Mouse (Mus musculus): ENCODE data around the gene Gmppb.
"Not testable (repeated sequence)": the region's sequence is repeated elsewhere in the genome, so short reads cannot be mapped to it uniquely, and the experiment has no call there.

Gene Gmppb

GRCm38 (mm10) chr9:108049016-108049455 lies at the start of gene Gmppb:
Gmppb (plus strand) TSS chr9:108049242.
- DNase-seq (ENCODE audit: low spot score in 2 of 2), result peak; percentile 95 to 97

GRCm38 (mm10) chr9:108001922-108002770 lies 46.9 kb upstream of the Gmppb start, which contains the start of gene Ip6k1:
Ip6k1 (plus strand) TSS chr9:108002501.
- peak; percentile 100 for DNase-seq (ENCODE audit: low spot score in 2 of 2)

GRCm38 (mm10) chr9:108002778-108003530 lies 46.1 kb upstream of the Gmppb start:
- peak in 1 of 2 experiments; percentile 36 for DNase-seq (ENCODE audit: low spot score in 2 of 2)

- no peak for DNase-seq (ENCODE audit: low spot score in 2 of 2)
These were observed 45.5 kb upstream of the Gmppb start for GRCm38 (mm10) chr9:108003531-108003890.

- no peak for DNase-seq (ENCODE audit: low spot score in 2 of 2)
These were observed 41.0 kb upstream of the Gmppb start for GRCm38 (mm10) chr9:108008041-108008440.

- DNase-seq (ENCODE audit: low spot score in 2 of 2), result no peak
These were observed 38.7 kb upstream of the Gmppb start for GRCm38 (mm10) chr9:108010385-108010784.

- DNase-seq (ENCODE audit: low spot score in 2 of 2), result not testable (repeated sequence)
These were observed 35.5 kb upstream of the Gmppb start for GRCm38 (mm10) chr9:108013577-108013976.

- peak; percentile 13 to 55 for DNase-seq (ENCODE audit: low spot score in 2 of 2)
These were observed 31.9 kb upstream of the Gmppb start for GRCm38 (mm10) chr9:108017127-108017526.

GRCm38 (mm10) chr9:108020741-108021140 lies 28.3 kb upstream of the Gmppb start:
- DNase-seq (ENCODE audit: low spot score in 2 of 2), result no peak

- no peak for DNase-seq (ENCODE audit: low spot score in 2 of 2)
These were observed 25.8 kb upstream of the Gmppb start for GRCm38 (mm10) chr9:108023216-108023615.

GRCm38 (mm10) chr9:108026584-108026983 lies 22.5 kb upstream of the Gmppb start:
- no peak for DNase-seq (ENCODE audit: low spot score in 2 of 2)

GRCm38 (mm10) chr9:108027867-108028266 lies 21.2 kb upstream of the Gmppb start:
- DNase-seq (ENCODE audit: low spot score in 2 of 2), result no peak

GRCm38 (mm10) chr9:108032126-108032525 lies 16.9 kb upstream of the Gmppb start:
- DNase-seq (ENCODE audit: low spot score in 2 of 2), result no peak

- no peak for DNase-seq (ENCODE audit: low spot score in 2 of 2)
These were observed 13.5 kb upstream of the Gmppb start for GRCm38 (mm10) chr9:108035331-108036156.

GRCm38 (mm10) chr9:108044751-108045492 lies 4.1 kb upstream of the Gmppb start:
- DNase-seq (ENCODE audit: low spot score in 2 of 2), result no peak

GRCm38 (mm10) chr9:108046582-108046981 lies 2.5 kb upstream of the Gmppb start:
- DNase-seq (ENCODE audit: low spot score in 2 of 2), result no peak

GRCm38 (mm10) chr9:108047601-108048565 lies 1.2 kb upstream of the Gmppb start:
- DNase-seq (ENCODE audit: low spot score in 2 of 2), result no peak

- no peak for DNase-seq (ENCODE audit: low spot score in 2 of 2)
These were observed 481 bp upstream of the Gmppb start for GRCm38 (mm10) chr9:108048566-108048955.

- DNase-seq (ENCODE audit: low spot score in 2 of 2), result no peak
These were observed 664 bp downstream of the Gmppb start for GRCm38 (mm10) chr9:108049561-108050251.
